In genomic region chr17:79356071-79356601, GRCm38 (mm10) we compare ENCODE assay signal across 8 mouse cellular contexts. TPM values are rescaled to one million over a fixed set of nuclear protein-coding genes. Genes with fewer than 3 reads are reported as not detected.
DNase-seq lines count a peak whose midpoint lies in the region; ATAC-seq and TF ChIP-seq lines count a peak whose summit lies in the region.

No protein-coding gene starts in this region.

- H3K27me3 ChIP-seq in lung, embryonic 14.5 days (ENCODE audit: insufficient read depth, low read length), result peaks cover 8% of the 10 kb centered on the region
- no peaks in the 10 kb centered on the region for H3K27me3 ChIP-seq in heart, postnatal 0 days (ENCODE audit: control insufficient read depth, insufficient read depth, low read length)
- H3K27me3 ChIP-seq in limb, embryonic 15.5 days, result 0 out of 2 replicates have a peak, but pooled peaks cover 4% of the 10 kb centered on the region
- peaks cover 5% of the 10 kb centered on the region for H3K27me3 ChIP-seq in neural tube, embryonic 12.5 days (replicated peaks)

- 3% methylated on average over 24 of the region's 24 CpGs for whole genome bisulfite sequencing in lung, embryonic 14.5 days
- 7% methylated on average over 24 of the region's 24 CpGs for WGBS in heart, postnatal 0 days
- WGBS in limb, embryonic 15.5 days, result 10% methylated on average over 24 of the region's 24 CpGs
- WGBS in neural tube, embryonic 12.5 days, result 11% methylated on average over 24 of the region's 24 CpGs

- TF ChIP-seq CTCF in lung, embryonic 14.5 days (IDR thresholded peaks at IDR 0.05; ENCODE audit: low read depth), result no peak
- no peak for TF ChIP-seq CTCF in heart, postnatal 0 days (IDR thresholded peaks at IDR 0.05; ENCODE audit: low read depth)

- peak overlapping the region; percentile 72 for H3K9ac ChIP-seq in lung, embryonic 14.5 days
- H3K9ac ChIP-seq in heart, postnatal 0 days (replicated peaks; ENCODE audit: low read depth, low read length), result peak overlapping the region; percentile 82
- no peak overlapping the region for H3K9ac ChIP-seq in limb, embryonic 15.5 days
- peak overlapping the region; percentile 83 for H3K9ac ChIP-seq in neural tube, embryonic 12.5 days

- peaks cover 10% of the 10 kb centered on the region; the same call in 1 of the 2 replicates for H3K4me1 ChIP-seq in lung, embryonic 14.5 days (ENCODE audit: insufficient read depth)
- H3K4me1 ChIP-seq in heart, postnatal 0 days (ENCODE audit: control insufficient read depth, insufficient read depth), result peaks cover 22% of the 10 kb centered on the region
- H3K4me1 ChIP-seq in limb, embryonic 15.5 days, result peaks cover 30% of the 10 kb centered on the region
- peaks cover 11% of the 10 kb centered on the region for H3K4me1 ChIP-seq in neural tube, embryonic 12.5 days

- H3K4me2 ChIP-seq in lung, embryonic 14.5 days, result peak overlapping the region; percentile 100
- peak overlapping the region; percentile 100 for H3K4me2 ChIP-seq in heart, postnatal 0 days (ENCODE audit: low read depth, low read length)
- peak overlapping the region; percentile 100 for H3K4me2 ChIP-seq in limb, embryonic 15.5 days
- H3K4me2 ChIP-seq in neural tube, embryonic 12.5 days (replicated peaks), result peak overlapping the region; percentile 93

- no peaks in the 10 kb centered on the region for H3K9me3 ChIP-seq in lung, embryonic 14.5 days (ENCODE audit: low read depth, low read length)
- H3K9me3 ChIP-seq in heart, postnatal 0 days (replicated peaks; ENCODE audit: control insufficient read depth, low read length), result no peaks in the 10 kb centered on the region
- H3K9me3 ChIP-seq in limb, embryonic 15.5 days, result no peaks in the 10 kb centered on the region
- no peaks in the 10 kb centered on the region for H3K9me3 ChIP-seq in neural tube, embryonic 12.5 days

- H3K36me3 ChIP-seq in lung, embryonic 14.5 days (ENCODE audit: insufficient read depth), result no peaks in the 10 kb centered on the region
- no peaks in the 10 kb centered on the region; the same call in 1 of the 2 replicates for H3K36me3 ChIP-seq in heart, postnatal 0 days (replicated peaks; ENCODE audit: control insufficient read depth, insufficient read depth, low read length)
- H3K36me3 ChIP-seq in limb, embryonic 15.5 days, result no peaks in the 10 kb centered on the region
- H3K36me3 ChIP-seq in neural tube, embryonic 12.5 days, result no peaks in the 10 kb centered on the region

- ATAC-seq in lung, embryonic 14.5 days (ENCODE audit: insufficient read depth), result 0 out of 2 replicates have a peak, but pooled peaks have one; percentile 12
- peak; percentile 15 for ATAC-seq in common myeloid progenitor, adult 5-6 weeks (replicated peaks; ENCODE audit: low read depth, poor library complexity, severe bottlenecking)
- no peak for ATAC-seq in heart, postnatal 0 days (ENCODE audit: insufficient read depth, low read depth)
- ATAC-seq in limb, embryonic 15.5 days (ENCODE audit: insufficient number of reproducible peaks, low FRiP score, low TSS enrichment, low read depth), result 0 out of 2 replicates have a peak, but pooled peaks have one; percentile 5
- peak; percentile 29 for ATAC-seq in neural tube, embryonic 12.5 days (ENCODE audit: low FRiP score, low read depth)

- peak; percentile 21 for DNase-seq in lung, embryonic 14.5 days
- DNase-seq in lung, postnatal 25 days (ENCODE audit: low spot score), result no peak
- DNase-seq in heart, postnatal 0 days (ENCODE audit: low spot score), result no peak
- DNase-seq in cerebellum, adult 9-10 months, result no peak
- no peak for DNase-seq in urinary bladder, postnatal 14 days (ENCODE audit: low spot score)

- H3K4me3 ChIP-seq in lung, embryonic 14.5 days (ENCODE audit: low read depth, low read length), result peak overlapping the region; percentile 74
- peak overlapping the region; percentile 74 for H3K4me3 ChIP-seq in heart, postnatal 0 days (ENCODE audit: low read depth, low read length)
- peak overlapping the region; percentile 79 for H3K4me3 ChIP-seq in limb, embryonic 15.5 days
- H3K4me3 ChIP-seq in neural tube, embryonic 12.5 days, result peak overlapping the region; percentile 69

- no peak for TF ChIP-seq EP300 in heart, postnatal 0 days (IDR thresholded peaks at IDR 0.05; ENCODE audit: low read depth)

- peak overlapping the region; percentile 87 for H3K27ac ChIP-seq in lung, embryonic 14.5 days (ENCODE audit: low read depth)
- peak overlapping the region; percentile 97 for H3K27ac ChIP-seq in heart, postnatal 0 days (ENCODE audit: low read depth)
- H3K27ac ChIP-seq in limb, embryonic 15.5 days, result peak overlapping the region; percentile 87
- H3K27ac ChIP-seq in neural tube, embryonic 12.5 days, result peak overlapping the region; percentile 84; the same call in 1 of the 2 replicates

RNA-seq across cellular contexts. Expression of gene Cdc42ep3, which starts 1.2 kb away (rescaled TPM):
- 52.1 and 65.0 TPM in 2 replicates for polyA plus RNA-seq in lung, embryonic 14.5 days (2014; fragmentation: Nextera tagmentation; extraction: Ambion mirVana)
- 47.3 and 76.9 TPM in 2 replicates for total RNA-seq in common myeloid progenitor, adult 5-6 weeks (2017)
- 32.9 and 37.5 TPM in 2 replicates for total RNA-seq in heart, postnatal 0 days (2014; rRNA removed; ENCODE audit: low replicate concordance)
- 74.4 and 87.0 TPM in 2 replicates for polyA plus RNA-seq in heart, postnatal 0 days (2015; fragmentation: Nextera tagmentation; extraction: Ambion mirVana)
- 72.6 and 77.5 TPM in 2 replicates for polyA plus RNA-seq in limb, embryonic 15.5 days (2015; fragmentation: Nextera tagmentation; extraction: Ambion mirVana)
- polyA plus RNA-seq in neural tube, embryonic 12.5 days (2016; fragmentation: Nextera tagmentation; extraction: Ambion mirVana), result 34.5 and 39.2 TPM in 2 replicates
